Mouse (Mus musculus): Measurements from ENCODE around the gene 4921530L21Rik.

DNA sequence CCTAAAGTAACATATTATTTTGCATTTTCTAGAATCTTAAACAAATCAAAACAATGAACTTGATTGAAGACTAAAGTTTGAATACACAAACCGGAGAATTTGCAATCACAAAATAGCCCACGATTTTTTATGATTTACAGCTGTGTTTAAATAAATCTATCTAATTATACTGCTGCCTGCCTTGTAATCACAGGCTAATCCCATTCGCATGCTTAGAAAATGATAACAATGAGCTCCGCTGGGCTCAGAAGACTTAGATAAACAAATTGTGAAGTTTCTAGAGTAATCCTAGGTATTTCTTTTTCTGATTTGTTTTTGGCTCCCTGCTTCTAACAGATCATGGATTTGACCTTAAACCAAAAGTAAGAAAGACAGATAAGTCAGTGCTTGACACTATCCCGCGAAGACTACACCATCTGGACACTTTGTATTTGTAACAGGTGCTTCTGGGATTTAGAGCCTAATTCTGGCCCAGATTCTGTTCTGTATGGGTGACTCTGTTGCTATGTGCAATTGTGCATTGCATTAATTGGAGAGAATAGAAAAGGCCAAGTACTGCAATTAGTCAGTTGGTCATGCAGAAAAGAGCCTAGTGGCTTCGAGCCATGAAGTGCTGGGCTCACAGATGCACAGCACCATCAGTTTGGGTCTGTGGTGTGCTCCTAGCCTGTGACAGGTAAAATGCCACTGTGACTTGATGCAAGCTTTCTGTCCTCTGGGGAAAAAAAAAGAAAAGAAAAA is 15.2 kb upstream of the 4921530L21Rik start:
- no peak for TF ChIP-seq CTCF (IDR thresholded peaks at IDR 0.05; ENCODE audit: low read depth)
- no peak for TF ChIP-seq EP300 (IDR thresholded peaks at IDR 0.05; ENCODE audit: low read depth)

All from liver, postnatal 0 days (tissue).